Comparison of ENCODE assay signal across 8 mouse cellular contexts in the genomic region with DNA sequence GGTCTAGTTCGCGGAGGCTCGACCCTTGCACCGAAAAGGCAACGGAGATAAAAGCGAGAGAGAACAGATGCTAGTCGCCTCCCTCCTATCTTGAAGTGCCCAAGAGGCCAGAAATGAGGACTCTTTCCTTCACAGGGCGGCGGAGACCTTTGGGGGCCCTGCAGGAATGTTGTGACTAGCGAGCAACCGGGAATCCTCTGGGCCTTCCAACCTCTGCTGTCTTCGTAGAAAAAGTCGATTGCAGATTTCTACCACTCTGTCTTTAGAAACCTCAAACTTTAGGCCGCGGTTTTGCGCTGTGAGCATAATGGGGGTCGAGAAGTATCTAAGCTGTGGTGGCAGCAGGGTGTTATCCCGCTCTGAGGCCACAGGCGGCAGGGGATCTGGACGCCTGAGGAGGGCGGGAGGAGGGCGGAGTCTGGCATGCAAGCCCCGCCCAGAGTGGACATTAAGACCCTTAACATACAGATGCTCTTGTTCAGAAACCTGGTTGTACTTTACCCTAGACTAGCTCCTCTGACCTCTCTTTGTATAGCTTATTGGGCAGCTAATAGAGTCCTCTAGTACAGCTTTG. TPM values are rescaled to one million over a fixed set of nuclear protein-coding genes. Genes with fewer than 3 reads are reported as not detected.
DNase-seq lines count a peak whose midpoint lies in the region; ATAC-seq and TF ChIP-seq lines count a peak whose summit lies in the region.

No protein-coding gene starts in this region.

- peak; percentile 69 for ATAC-seq in hindbrain, embryonic 12.5 days (ENCODE audit: low FRiP score)
- peak; percentile 78; the same call in 1 of the 2 replicates for ATAC-seq in stomach, postnatal 0 days (ENCODE audit: low FRiP score, low TSS enrichment)

- peak overlapping the region; percentile 87 for H3K27ac ChIP-seq in left cerebral cortex, adult 2 months
- H3K27ac ChIP-seq in hindbrain, embryonic 12.5 days: no peak overlapping the region
- no peak overlapping the region; the same call in 1 of the 2 replicates for H3K27ac ChIP-seq in stomach, postnatal 0 days (replicated peaks)

- H3K9ac ChIP-seq in hindbrain, embryonic 12.5 days: peak overlapping the region; percentile 80; the same call in 1 of the 2 replicates
- H3K9ac ChIP-seq in stomach, postnatal 0 days (ENCODE audit: low read length): peak overlapping the region; percentile 52

- peak; percentile 20 for TF ChIP-seq CTCF in left cerebral cortex, adult 2 months (IDR thresholded peaks at IDR 0.05)
- TF ChIP-seq CTCF in stomach, postnatal 0 days (IDR thresholded peaks at IDR 0.05; ENCODE audit: low read depth): peak; percentile 53

- intact Hi-C loops in left cerebral cortex, adult 2 months (cut with DNase I): loop anchor here (5.0 kb wide), 1 partner anchor 36 kb away; no protein-coding TSS in a partner anchor
- intact Hi-C loops in left cerebral cortex, postnatal 4 days (cut with DNase I): no loop called here

- TF ChIP-seq EP300 in stomach, postnatal 0 days (optimal IDR thresholded peaks at IDR 0.05): no peak

- H3K27me3 ChIP-seq in hindbrain, embryonic 12.5 days: peaks cover 42% of the 10 kb centered on the region
- H3K27me3 ChIP-seq in stomach, postnatal 0 days (ENCODE audit: control insufficient read depth, insufficient read depth, low read length): no peaks in the 10 kb centered on the region

- peak in 1 of 2 experiments; percentile 19 for DNase-seq in left cerebral cortex, adult 2 months (ENCODE audit: extremely low spot score in 1 of 2, low spot score in 2 of 2)
- DNase-seq in left cerebral cortex, postnatal 4 days: no peak
- peak; percentile 81 for DNase-seq in embryo, embryonic 10.5 days (ENCODE audit: low spot score)
- peak; percentile 44 for DNase-seq in lung, postnatal 10 days
- peak; percentile 29 for DNase-seq in stomach, postnatal 0 days (ENCODE audit: low spot score)
- no peak for DNase-seq in spleen, adult 18-20 months
- no peak for DNase-seq in thymus, postnatal 10 days (ENCODE audit: low spot score in 2 of 2)

- WGBS in hindbrain, embryonic 12.5 days: under 1% methylated on average over 23 of the region's 23 CpGs
- 1% methylated on average over 23 of the region's 23 CpGs for WGBS in stomach, postnatal 0 days

- peak overlapping the region; percentile 96 for H3K4me2 ChIP-seq in hindbrain, embryonic 12.5 days (replicated peaks)
- H3K4me2 ChIP-seq in stomach, postnatal 0 days (replicated peaks; ENCODE audit: low read depth): peak overlapping the region; percentile 98

- H3K4me1 ChIP-seq in hindbrain, embryonic 12.5 days: peaks cover 11% of the 10 kb centered on the region
- no peaks in the 10 kb centered on the region for H3K4me1 ChIP-seq in stomach, postnatal 0 days (replicated peaks; ENCODE audit: control insufficient read depth, insufficient read depth)

- H3K4me3 ChIP-seq in left cerebral cortex, adult 2 months: peak overlapping the region; percentile 76
- H3K4me3 ChIP-seq in hindbrain, embryonic 12.5 days: peak overlapping the region; percentile 72
- H3K4me3 ChIP-seq in stomach, postnatal 0 days (ENCODE audit: low read depth, low read length): peak overlapping the region; percentile 68

- H3K36me3 ChIP-seq in hindbrain, embryonic 12.5 days: no peaks in the 10 kb centered on the region
- no peaks in the 10 kb centered on the region for H3K36me3 ChIP-seq in stomach, postnatal 0 days (ENCODE audit: control insufficient read depth, insufficient read depth, low read length)

- H3K9me3 ChIP-seq in hindbrain, embryonic 12.5 days (replicated peaks): no peaks in the 10 kb centered on the region
- H3K9me3 ChIP-seq in stomach, postnatal 0 days (ENCODE audit: control insufficient read depth, low read length): no peaks in the 10 kb centered on the region

RNA-seq across cellular contexts. Expression of a gene that starts 24.1 kb away (rescaled TPM):
- 1 to 10 TPM; 8.1 to 8.2 TPM for total RNA-seq in left cerebral cortex, adult 2 months (2021)
- 1 to 10 TPM; 5.4 to 6.5 TPM for total RNA-seq in left cerebral cortex, postnatal 4 days (2021)
- polyA plus RNA-seq in hindbrain, embryonic 12.5 days (2016; fragmentation: Nextera tagmentation; extraction: Ambion mirVana): 3.2 and 5.3 TPM in 2 replicates
- 3.6 and 5.1 TPM in 2 replicates for polyA plus RNA-seq in stomach, postnatal 0 days (2015; fragmentation: Nextera tagmentation; extraction: Ambion mirVana)

RNA-seq across cellular contexts. Expression of a gene that starts 24.4 kb away (rescaled TPM):
- 100 to 1,000 TPM; 159 to 167 TPM for total RNA-seq in left cerebral cortex, adult 2 months (2021)
- 10 to 100 TPM; 53.9 to 59.5 TPM for total RNA-seq in left cerebral cortex, postnatal 4 days (2021)
- polyA plus RNA-seq in hindbrain, embryonic 12.5 days (2016; fragmentation: Nextera tagmentation; extraction: Ambion mirVana): 0.65 and 0.68 TPM in 2 replicates
- 0.11 TPM in 1 of 2 replicates, not detected in the other for polyA plus RNA-seq in stomach, postnatal 0 days (2015; fragmentation: Nextera tagmentation; extraction: Ambion mirVana)

RNA-seq across cellular contexts. Expression of a gene that starts 59.6 kb away (rescaled TPM):
- total RNA-seq in left cerebral cortex, adult 2 months (2021): 10 to 100 TPM; 10.2 to 12.2 TPM
- total RNA-seq in left cerebral cortex, postnatal 4 days (2021): 1 to 10 TPM; 6.2 to 6.7 TPM
- 4.3 and 5.1 TPM in 2 replicates for polyA plus RNA-seq in hindbrain, embryonic 12.5 days (2016; fragmentation: Nextera tagmentation; extraction: Ambion mirVana)
- 16.0 and 17.2 TPM in 2 replicates for polyA plus RNA-seq in stomach, postnatal 0 days (2015; fragmentation: Nextera tagmentation; extraction: Ambion mirVana)

Comparison
In these comparisons a context has a peak if more than half of its experiments do, and no peak if none do; other contexts are left out.
1. DNase-seq: peak in embryo, embryonic 10.5 days (single experiment), lung, postnatal 10 days (single experiment) and stomach, postnatal 0 days (single experiment); none in left cerebral cortex, postnatal 4 days (single experiment), spleen, adult 18-20 months (0 of 2) and thymus, postnatal 10 days (0 of 2).
2. Peak in every context shown above with its lines, with median percentiles within 50 percentile points of each other: H3K4me3 ChIP-seq.